Mouse (Mus musculus) hindbrain, embryonic 14.5 days (tissue): ENCODE results near the gene Primpol. TPM values are rescaled to one million over a fixed set of nuclear protein-coding genes. Genes with fewer than 3 reads are reported as not detected.

ENCODE experiments used
- ATAC-seq: fragments of 200-750 bp; cut with Nextera tagmentation; 2 replicates; pipeline ENCODE4 v1.8.0; 2017; ENCODE audit warnings: moderate number of reproducible peaks, mild to moderate bottlenecking, moderate TSS enrichment, moderate library complexity; ENCODE audit not compliant: low FRiP score
- DNase-seq: peaks from one replicate; pipeline ENCODE4 v3.0.0-alpha.2; 2015; ENCODE audit warnings: low spot score
- H3K27ac ChIP-seq: fragments of 300-500 bp; sonication (generic); 2 replicates; pipeline ENCODE4 v1.5.1; 2014; ENCODE audit warnings: mild to moderate bottlenecking, moderate library complexity
- H3K27me3 ChIP-seq: fragments of 300-500 bp; sonication (generic); 2 replicates; pipeline ENCODE4 v1.6.1; 2014; ENCODE audit warnings: mild to moderate bottlenecking, low read length, mixed read lengths; ENCODE audit not compliant: control insufficient read depth, insufficient read depth
- H3K36me3 ChIP-seq: fragments of 300-500 bp; sonication (generic); replicated peaks from 2 replicates; pipeline ENCODE4 v1.6.1; 2014; ENCODE audit not compliant: control insufficient read depth, insufficient read depth
- H3K4me1 ChIP-seq: fragments of 300-500 bp; sonication (generic); replicated peaks from 2 replicates; pipeline ENCODE4 v1.6.1; 2014; ENCODE audit warnings: antibody characterized with exemption, low read length, mixed read lengths; ENCODE audit not compliant: control insufficient read depth, insufficient read depth
- H3K4me2 ChIP-seq: fragments of 300-500 bp; sonication (generic); replicated peaks from 2 replicates; pipeline ENCODE4 v1.6.1; 2014; ENCODE audit warnings: mild to moderate bottlenecking, moderate library complexity
- H3K4me3 ChIP-seq: fragments of 300-500 bp; sonication (generic); replicated peaks from 2 replicates; pipeline ENCODE4 v1.5.1; 2014; ENCODE audit warnings: mild to moderate bottlenecking, low read length
- H3K9ac ChIP-seq: fragments of 300-500 bp; sonication (generic); 2 replicates; pipeline ENCODE4 v1.6.1; 2014
- H3K9me3 ChIP-seq: fragments of 300-500 bp; sonication (generic); 2 replicates; pipeline ENCODE4 v1.6.1; 2016; ENCODE audit warnings: low read length; ENCODE audit not compliant: control insufficient read depth
- WGBS: fragments of 180-500 bp; shearing (Covaris S2); extraction: QIAGEN DNeasy Blood & Tissue Kit; methylation state at CpG from one replicate; pipeline ENCODE4 v1.1.7; 2014; 5-methylcytosine and 5-hydroxymethylcytosine counted together
- polyA plus RNA-seq: library from polyadenylated mRNA; unstranded; fragments of >200 nt; fragmentation: Nextera tagmentation; extraction: Ambion mirVana; gene quantifications from 2 replicates; pipeline ENCODE4 v1.2.1, GENCODE M21; 2014

Primpol gene
- polyA plus RNA-seq, 1 experiment from 2014 or later: 7.5 TPM

DNA sequence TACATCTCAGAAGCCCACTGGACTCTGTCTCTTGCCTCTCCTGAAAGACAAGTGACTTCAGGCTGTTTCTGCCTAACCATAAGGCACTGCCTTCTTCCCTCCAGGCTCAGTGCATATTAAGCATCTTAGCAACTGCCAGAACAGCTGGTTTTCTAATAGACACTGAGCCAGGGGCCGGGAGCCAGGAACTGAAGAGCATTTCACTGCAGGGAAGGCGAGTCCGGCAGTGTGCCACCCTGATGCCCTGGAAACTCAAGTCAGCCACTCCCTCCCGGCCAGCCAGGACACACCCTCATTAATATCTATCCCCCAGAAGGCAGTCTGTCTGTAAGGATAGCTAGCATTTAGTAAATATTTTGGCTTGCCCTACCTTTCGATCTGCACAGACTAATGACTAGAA, 77.3 kb downstream of the Primpol start:
- Histone ChIP-seq H3K9me3 (no peaks in the 10 kb centered on the region), H3K27ac (no peak overlapping the region), H3K36me3 (peaks cover 10% of the 10 kb centered on the region), H3K4me3 (no peak overlapping the region), H3K4me1 (no peaks in the 10 kb centered on the region), H3K9ac (no peak overlapping the region), H3K4me2 (no peak overlapping the region), H3K27me3 (no peaks in the 10 kb centered on the region)
- ATAC-seq (peak; percentile 74), DNase-seq (peak; percentile 52)
- 39% methylated on average over 5 of the region's 5 CpGs for WGBS

DNA sequence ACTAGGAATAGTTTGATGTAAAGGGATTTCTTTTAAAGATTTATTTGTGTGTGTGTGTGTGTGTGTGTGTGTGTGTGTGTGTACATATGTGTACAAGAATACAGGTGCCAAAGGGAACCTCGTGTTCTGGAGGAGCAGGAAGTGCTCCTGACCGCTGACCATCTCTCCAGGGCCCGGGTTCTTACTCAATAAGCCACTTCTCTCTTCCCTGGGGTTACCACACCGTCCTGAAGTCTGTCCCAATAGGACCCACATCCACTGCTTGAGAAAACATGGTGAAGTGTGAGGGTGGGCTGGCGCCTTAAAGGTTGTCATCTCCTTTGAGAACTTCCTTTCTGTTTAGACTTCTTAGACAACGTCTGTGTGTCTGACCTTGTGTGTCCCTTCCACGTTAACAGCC, 83.1 kb downstream of the Primpol start:
- no peaks in the 10 kb centered on the region for H3K4me1 ChIP-seq
- no peak overlapping the region for H3K4me3 ChIP-seq
- H3K9me3 ChIP-seq: no peaks in the 10 kb centered on the region
- no peaks in the 10 kb centered on the region for H3K27me3 ChIP-seq
- H3K27ac ChIP-seq: no peak overlapping the region
- WGBS: 84% methylated on average over 7 of the region's 7 CpGs
- DNase-seq (no peak), ATAC-seq (no peak)
- peaks cover 23% of the 10 kb centered on the region for H3K36me3 ChIP-seq
- H3K9ac ChIP-seq: no peak overlapping the region
- no peak overlapping the region for H3K4me2 ChIP-seq

DNA sequence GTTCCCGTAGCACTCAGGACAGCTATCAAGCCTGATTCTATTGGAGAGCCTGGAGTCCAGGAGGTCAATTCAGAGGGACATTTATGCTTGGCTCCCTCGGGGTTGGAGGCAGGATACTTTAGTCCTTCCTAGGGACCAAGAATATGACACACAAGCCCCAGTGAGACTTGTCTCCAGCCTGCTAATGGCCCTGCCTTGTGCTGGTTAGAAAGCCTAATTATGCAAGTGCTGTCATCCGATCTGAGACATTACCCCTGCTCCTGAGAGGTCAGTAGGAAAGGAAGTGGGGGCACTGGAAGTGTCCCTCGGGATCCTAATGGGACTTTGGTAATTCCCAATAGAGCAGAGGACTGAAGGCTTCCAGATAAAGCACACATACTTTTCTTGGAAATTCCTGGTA, 86.5 kb downstream of the Primpol start:
- Histone ChIP-seq H3K9ac (no peak overlapping the region), H3K27me3 (no peaks in the 10 kb centered on the region), H3K9me3 (no peaks in the 10 kb centered on the region), H3K36me3 (peaks cover 16% of the 10 kb centered on the region), H3K27ac (no peak overlapping the region), H3K4me3 (no peak overlapping the region), H3K4me1 (no peaks in the 10 kb centered on the region), H3K4me2 (no peak overlapping the region)
- ATAC-seq (no peak), DNase-seq (no peak)
- WGBS: 54% methylated on average over 4 of the region's 4 CpGs

DNA sequence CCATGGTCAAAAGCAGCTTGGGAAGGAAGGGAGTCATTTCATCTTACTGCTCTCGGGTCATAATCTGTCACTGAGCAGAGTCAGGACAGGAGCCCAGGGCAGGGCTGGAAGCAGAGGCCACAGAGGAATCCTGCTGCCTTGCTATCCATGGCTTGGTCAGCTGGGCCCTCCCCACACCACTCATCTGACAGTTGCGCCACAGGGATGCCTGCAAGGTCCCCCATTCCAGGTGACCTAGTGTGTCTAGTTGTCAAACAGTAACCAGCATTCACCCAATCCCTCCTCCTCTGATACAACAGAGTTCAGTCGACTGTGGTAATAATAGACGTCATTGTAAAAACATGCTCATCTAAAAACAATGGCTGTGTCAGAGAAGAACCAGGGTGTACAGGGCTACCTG, 87.5 kb downstream of the Primpol start:
- Histone ChIP-seq H3K4me2 (no peak overlapping the region), H3K9ac (no peak overlapping the region), H3K9me3 (no peaks in the 10 kb centered on the region), H3K36me3 (peaks cover 11% of the 10 kb centered on the region), H3K27ac (no peak overlapping the region), H3K4me1 (no peaks in the 10 kb centered on the region), H3K27me3 (no peaks in the 10 kb centered on the region), H3K4me3 (no peak overlapping the region)
- ATAC-seq: no peak
- 75% methylated on average over 4 of the region's 4 CpGs for WGBS
- DNase-seq: no peak

DNA sequence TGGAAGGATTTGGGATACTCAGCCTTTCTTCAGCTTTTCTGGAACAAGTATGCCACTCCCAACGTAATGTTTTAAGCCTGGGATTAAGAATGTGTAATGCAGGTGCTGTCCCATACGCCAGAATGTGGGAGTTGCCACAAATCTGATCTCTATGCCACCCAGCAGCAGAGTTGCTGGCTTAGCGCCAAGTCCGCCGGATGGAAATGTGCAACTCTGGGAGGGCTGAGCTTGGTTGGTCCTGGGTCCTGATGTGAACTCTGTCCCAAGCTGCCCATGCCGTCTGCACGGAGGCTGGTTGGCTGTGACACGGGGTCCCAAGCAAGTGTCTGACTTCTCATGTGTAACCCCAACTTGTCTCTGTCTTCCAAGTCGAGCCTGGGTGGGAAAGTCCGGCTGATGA, 90.2 kb downstream of the Primpol start:
- Histone ChIP-seq H3K4me3 (no peak overlapping the region), H3K27me3 (no peaks in the 10 kb centered on the region), H3K4me1 (no peaks in the 10 kb centered on the region), H3K36me3 (peaks cover 2% of the 10 kb centered on the region), H3K9ac (no peak overlapping the region), H3K4me2 (no peak overlapping the region), H3K9me3 (no peaks in the 10 kb centered on the region), H3K27ac (no peak overlapping the region)
- DNase-seq: peak; percentile 28
- 74% methylated on average over 10 of the region's 10 CpGs for WGBS
- no peak for ATAC-seq

DNA sequence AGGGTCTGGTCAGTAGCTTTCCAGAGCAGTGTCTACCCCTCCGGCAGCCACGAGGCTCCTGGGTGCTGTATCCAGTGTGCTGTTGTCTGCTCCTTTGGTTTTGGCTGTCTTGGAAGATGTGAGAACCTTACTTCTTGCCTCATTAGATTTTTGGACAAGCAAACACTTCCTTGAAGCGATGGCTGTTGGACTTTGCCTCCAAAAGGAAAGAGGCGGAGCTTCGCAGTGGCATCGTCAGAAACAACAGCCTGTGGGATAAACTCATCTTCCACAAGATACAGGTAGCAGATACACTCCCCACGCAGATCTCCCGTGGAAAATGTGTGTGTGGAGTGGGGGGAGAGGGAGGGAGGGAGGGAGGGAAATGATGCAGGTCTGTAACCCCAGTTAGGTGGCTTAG, 90.9 kb downstream of the Primpol start:
- Histone ChIP-seq H3K4me1 (no peaks in the 10 kb centered on the region), H3K36me3 (no peaks in the 10 kb centered on the region; the same call in 1 of the 2 replicates), H3K27me3 (no peaks in the 10 kb centered on the region), H3K27ac (no peak overlapping the region), H3K4me2 (no peak overlapping the region), H3K9ac (no peak overlapping the region), H3K4me3 (no peak overlapping the region), H3K9me3 (no peaks in the 10 kb centered on the region)
- DNase-seq (no peak), ATAC-seq (no peak)
- WGBS: 84% methylated on average over 8 of the region's 8 CpGs

Other genes starting within 250 kb of the Primpol start
- gene Acsl1, start 146.2 kb downstream of the Primpol start, polyA plus RNA-seq: 21.9 and 22.1 TPM in 2 replicates
- gene Cenpu, start 65.2 kb downstream of the Primpol start, polyA plus RNA-seq: 6.2 and 9.1 TPM in 2 replicates
- gene Casp3, start 79 bp upstream of the Primpol start, polyA plus RNA-seq: 178 and 212 TPM in 2 replicates
- gene Irf2, start 122.5 kb upstream of the Primpol start, polyA plus RNA-seq: 10.7 and 11.0 TPM in 2 replicates